In genomic region chr1:131829279-131829678, GRCm38 (mm10) we compare ENCODE assay signal across 9 mouse cellular contexts. TPM values are rescaled to one million over a fixed set of nuclear protein-coding genes. Genes with fewer than 3 reads are reported as not detected.
DNase-seq lines count a peak whose midpoint lies in the region; ATAC-seq and TF ChIP-seq lines count a peak whose summit lies in the region.
"Had no signal": no experiment of that assay in that cellular context is flagged by ENCODE, and none has a peak within 500 bp of the region (broad histone marks: within the 10 kb centered on the region; RNA-seq: fewer than 3 reads in every experiment).

No protein-coding gene starts in this region.

- DNase-seq in cerebellum, adult 9-10 months, result peak; percentile 59
- no peak for DNase-seq in cerebellum, adult 8-10 months
- DNase-seq in neural tube, embryonic 11.5 days (ENCODE audit: low spot score), result no peak
- DNase-seq in neural tube, embryonic 10.5 days (ENCODE audit: extremely low spot score, low spot score), result no peak
- no peak for DNase-seq in hindbrain, postnatal 0 days (ENCODE audit: low spot score)
- no peak for DNase-seq in gastrocnemius, adult 18-20 months (ENCODE audit: low spot score)
- no peak for DNase-seq in embryo, embryonic 11 days

- H3K27me3 ChIP-seq in neural tube, embryonic 11.5 days (ENCODE audit: control insufficient read depth, insufficient read depth, low read length), result no peaks in the 10 kb centered on the region
- no peaks in the 10 kb centered on the region for H3K27me3 ChIP-seq in hindbrain, postnatal 0 days (ENCODE audit: insufficient read depth, low read length)
- 0 out of 2 replicates have a peak, but pooled peaks cover 4% of the 10 kb centered on the region for H3K27me3 ChIP-seq in neural tube, embryonic 13.5 days

- no peak for ATAC-seq in neural tube, embryonic 11.5 days (ENCODE audit: insufficient read depth, low FRiP score, low TSS enrichment)
- ATAC-seq in hindbrain, postnatal 0 days, result no peak
- ATAC-seq in neural tube, embryonic 13.5 days (ENCODE audit: low read depth), result no peak

- TF ChIP-seq CTCF in hindbrain, postnatal 0 days (IDR thresholded peaks at IDR 0.05; ENCODE audit: low read depth), result no peak

- peak overlapping the region; percentile 66 for H3K4me2 ChIP-seq in neural tube, embryonic 11.5 days (ENCODE audit: low read depth)
- peak overlapping the region; percentile 71 for H3K4me2 ChIP-seq in hindbrain, postnatal 0 days (ENCODE audit: low read depth, low read length)
- peak overlapping the region; percentile 76 for H3K4me2 ChIP-seq in neural tube, embryonic 13.5 days

- H3K4me3 ChIP-seq in neural tube, embryonic 11.5 days (ENCODE audit: low read depth, low read length), result peak overlapping the region; percentile 82; the same call in 1 of the 2 replicates
- peak overlapping the region; percentile 86 for H3K4me3 ChIP-seq in hindbrain, postnatal 0 days (ENCODE audit: low read length)
- H3K4me3 ChIP-seq in neural tube, embryonic 13.5 days, result peak overlapping the region; percentile 76

- H3K27ac ChIP-seq in neural tube, embryonic 11.5 days (ENCODE audit: low read depth, low read length), result no peak overlapping the region
- peak overlapping the region; percentile 93; the same call in 1 of the 2 replicates for H3K27ac ChIP-seq in hindbrain, postnatal 0 days
- H3K27ac ChIP-seq in neural tube, embryonic 13.5 days (replicated peaks), result no peak overlapping the region
- H3K27ac ChIP-seq: macrophage had no signal

- H3K36me3 ChIP-seq in neural tube, embryonic 11.5 days (ENCODE audit: control insufficient read depth, insufficient read depth, low read length), result no peaks in the 10 kb centered on the region
- no peaks in the 10 kb centered on the region for H3K36me3 ChIP-seq in hindbrain, postnatal 0 days (ENCODE audit: insufficient read depth, low read length)
- H3K36me3 ChIP-seq in neural tube, embryonic 13.5 days, result peaks cover 11% of the 10 kb centered on the region

- H3K4me1 ChIP-seq in neural tube, embryonic 11.5 days (ENCODE audit: control insufficient read depth, insufficient read depth, low read length), result peaks cover 5% of the 10 kb centered on the region; the same call in 1 of the 2 replicates
- peaks cover 24% of the 10 kb centered on the region for H3K4me1 ChIP-seq in hindbrain, postnatal 0 days (ENCODE audit: insufficient read depth, low read length)
- peaks cover 56% of the 10 kb centered on the region for H3K4me1 ChIP-seq in neural tube, embryonic 13.5 days (replicated peaks)

- peak overlapping the region; percentile 26; the same call in 1 of the 2 replicates for H3K9ac ChIP-seq in neural tube, embryonic 11.5 days (ENCODE audit: low read length)
- peak overlapping the region; percentile 93 for H3K9ac ChIP-seq in hindbrain, postnatal 0 days (replicated peaks; ENCODE audit: low read length)
- peak overlapping the region; percentile 77 for H3K9ac ChIP-seq in neural tube, embryonic 13.5 days

- H3K9me3 ChIP-seq in neural tube, embryonic 11.5 days (ENCODE audit: control insufficient read depth, low read length), result no peaks in the 10 kb centered on the region
- no peaks in the 10 kb centered on the region for H3K9me3 ChIP-seq in hindbrain, postnatal 0 days (ENCODE audit: low read length)
- no peaks in the 10 kb centered on the region for H3K9me3 ChIP-seq in neural tube, embryonic 13.5 days

- WGBS in neural tube, embryonic 11.5 days, result 38% methylated on average over 5 of the region's 5 CpGs
- WGBS in hindbrain, postnatal 0 days, result 33% methylated on average over 5 of the region's 5 CpGs
- WGBS in neural tube, embryonic 13.5 days, result 43% methylated on average over 5 of the region's 5 CpGs

RNA-seq across cellular contexts. Expression of gene Slc41a1, which starts 2.0 kb away (rescaled TPM):
- 9.3 and 10.2 TPM in 2 replicates for polyA plus RNA-seq in neural tube, embryonic 11.5 days (2014; fragmentation: Nextera tagmentation; extraction: Ambion mirVana)
- 41.4 and 48.0 TPM in 2 replicates for total RNA-seq in hindbrain, postnatal 0 days (2014; rRNA removed)
- 20.9 and 23.6 TPM in 2 replicates for polyA plus RNA-seq in hindbrain, postnatal 0 days (2015; fragmentation: Nextera tagmentation; extraction: Ambion mirVana)
- polyA plus RNA-seq in neural tube, embryonic 13.5 days (2015; fragmentation: Nextera tagmentation; extraction: Ambion mirVana), result 13.0 and 13.9 TPM in 2 replicates
- total RNA-seq in gastrocnemius, adult 18-20 months (2021), result 10 to 100 TPM; 37.7 to 47.4 TPM

RNA-seq across cellular contexts. Expression of gene Pm20d1, which starts 32.1 kb away (rescaled TPM):
- 0.72 and 2.3 TPM in 2 replicates for polyA plus RNA-seq in neural tube, embryonic 11.5 days (2014; fragmentation: Nextera tagmentation; extraction: Ambion mirVana)
- total RNA-seq in hindbrain, postnatal 0 days (2014; rRNA removed), result 0.04 and 0.63 TPM in 2 replicates
- 0.54 and 0.60 TPM in 2 replicates for polyA plus RNA-seq in hindbrain, postnatal 0 days (2015; fragmentation: Nextera tagmentation; extraction: Ambion mirVana)
- 0.14 and 0.29 TPM in 2 replicates for polyA plus RNA-seq in neural tube, embryonic 13.5 days (2015; fragmentation: Nextera tagmentation; extraction: Ambion mirVana)
- total RNA-seq in gastrocnemius, adult 18-20 months (2021), result 1 to 10 TPM in 1 of 2 experiments, under 1 TPM in 1; 0.45 to 1.1 TPM
- polyA plus RNA-seq: macrophage had no signal

RNA-seq across cellular contexts. Expression of gene Rab29, which starts 37.7 kb away (rescaled TPM):
- polyA plus RNA-seq in neural tube, embryonic 11.5 days (2014; fragmentation: Nextera tagmentation; extraction: Ambion mirVana), result 10.3 and 10.4 TPM in 2 replicates
- 6.4 and 15.1 TPM in 2 replicates for total RNA-seq in hindbrain, postnatal 0 days (2014; rRNA removed)
- polyA plus RNA-seq in hindbrain, postnatal 0 days (2015; fragmentation: Nextera tagmentation; extraction: Ambion mirVana), result 8.9 and 10.9 TPM in 2 replicates
- polyA plus RNA-seq in neural tube, embryonic 13.5 days (2015; fragmentation: Nextera tagmentation; extraction: Ambion mirVana), result 10.5 and 11.4 TPM in 2 replicates
- total RNA-seq in gastrocnemius, adult 18-20 months (2021), result 1 to 10 TPM; 5.0 to 5.1 TPM

Comparison
In these comparisons a context has a peak if more than half of its experiments do, and no peak if none do; other contexts are left out.
1. H3K9ac ChIP-seq: peak in every context shown above with its lines; median percentile 93 in hindbrain, postnatal 0 days; 77 in neural tube, embryonic 13.5 days; 26 in neural tube, embryonic 11.5 days.